Mouse (Mus musculus): ENCODE data around the gene Vldlr. TPM values are rescaled to one million over a fixed set of nuclear protein-coding genes. Genes with fewer than 3 reads are reported as not detected.

The Vldlr gene
- polyA plus RNA-seq, 1 experiment = 0.21 TPM

DNA sequence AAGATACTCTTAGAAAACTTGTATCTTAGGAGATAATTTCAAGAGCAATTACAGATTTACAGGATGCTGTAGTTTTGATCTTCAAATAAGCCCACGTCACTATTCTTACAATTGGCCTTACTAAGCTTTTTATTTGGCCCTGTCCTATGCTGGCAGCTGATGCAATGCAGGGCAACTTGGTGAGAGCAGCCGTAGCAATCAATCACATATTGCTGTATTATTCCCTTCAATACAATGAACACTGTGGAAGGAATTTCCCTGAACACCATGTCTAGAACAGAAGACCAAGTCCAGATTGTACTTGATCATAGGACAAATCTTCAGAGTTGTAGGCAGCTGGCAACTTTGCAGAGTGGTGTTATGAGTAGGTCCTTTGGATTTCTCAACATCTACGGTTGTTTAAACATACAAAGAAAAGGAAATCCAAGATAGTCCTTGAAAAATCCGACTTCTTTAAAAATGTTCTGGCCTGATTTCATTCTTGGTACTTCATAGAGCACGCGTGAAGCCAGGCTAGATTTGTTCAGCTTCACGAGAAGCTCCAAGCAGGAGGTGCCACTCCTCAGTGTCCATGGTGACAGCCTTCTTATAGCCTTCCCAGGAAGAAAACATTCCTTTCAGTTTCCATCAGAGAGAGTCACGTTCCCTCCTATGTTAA lies 44.5 kb downstream of the Vldlr start:
- no peaks in the 10 kb centered on the region for H3K79me2 ChIP-seq (ENCODE audit: control insufficient read depth, insufficient read depth)
- H3K36me3 ChIP-seq (ENCODE audit: control insufficient read depth, insufficient read depth) = no peaks in the 10 kb centered on the region
- no peaks in the 10 kb centered on the region for H3K79me3 ChIP-seq (ENCODE audit: low read depth)
- no peak overlapping the region for H3K4me3 ChIP-seq (ENCODE audit: insufficient read depth, poor library complexity, severe bottlenecking)
- H3K27me3 ChIP-seq (ENCODE audit: control insufficient read depth, insufficient read depth, insufficient read length) = no peaks in the 10 kb centered on the region
- TF ChIP-seq USF1 (IDR thresholded peaks at IDR 0.05; ENCODE audit: low read depth) (no peak), MAX (IDR thresholded peaks at IDR 0.05) (no peak), CTCF (IDR thresholded peaks at IDR 0.05; ENCODE audit: control insufficient read depth, insufficient read depth, insufficient read length) (no peak), FOSL1 (IDR thresholded peaks at IDR 0.05; ENCODE audit: insufficient read depth, low read length, poor library complexity, severe bottlenecking) (no peak), MYOD1 (IDR thresholded peaks at IDR 0.05; ENCODE audit: control insufficient read depth, insufficient read length, low read depth) (no peak), CEBPB (IDR thresholded peaks at IDR 0.05; ENCODE audit: low read depth) (no peak), MYOG (IDR thresholded peaks at IDR 0.05; ENCODE audit: control insufficient read depth, extremely low read depth, insufficient read length) (no peak)
- H3ac ChIP-seq (ENCODE audit: control insufficient read depth, insufficient read length, low read depth) = no peak overlapping the region

DNA sequence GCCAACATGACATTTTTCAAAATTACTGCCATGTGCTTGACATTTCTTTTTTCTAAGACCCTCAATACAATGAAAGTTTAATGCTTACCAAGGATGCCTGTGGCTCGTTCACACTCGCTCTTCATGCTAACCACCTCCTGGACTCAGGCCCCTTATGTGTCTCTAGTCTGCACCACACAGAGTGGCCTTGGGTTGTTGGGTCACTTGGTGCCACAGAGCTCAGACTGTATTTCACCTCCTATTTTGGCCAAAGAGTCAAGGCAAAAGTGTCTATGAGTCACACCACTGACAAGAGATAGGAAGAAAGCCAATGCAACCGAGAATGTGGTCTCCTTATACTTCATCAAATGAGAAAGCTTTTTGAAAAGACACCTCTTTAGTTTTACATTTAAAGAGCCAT lies 45.9 kb downstream of the Vldlr start:
- no peaks in the 10 kb centered on the region for H3K79me2 ChIP-seq (ENCODE audit: control insufficient read depth, insufficient read depth)

DNA sequence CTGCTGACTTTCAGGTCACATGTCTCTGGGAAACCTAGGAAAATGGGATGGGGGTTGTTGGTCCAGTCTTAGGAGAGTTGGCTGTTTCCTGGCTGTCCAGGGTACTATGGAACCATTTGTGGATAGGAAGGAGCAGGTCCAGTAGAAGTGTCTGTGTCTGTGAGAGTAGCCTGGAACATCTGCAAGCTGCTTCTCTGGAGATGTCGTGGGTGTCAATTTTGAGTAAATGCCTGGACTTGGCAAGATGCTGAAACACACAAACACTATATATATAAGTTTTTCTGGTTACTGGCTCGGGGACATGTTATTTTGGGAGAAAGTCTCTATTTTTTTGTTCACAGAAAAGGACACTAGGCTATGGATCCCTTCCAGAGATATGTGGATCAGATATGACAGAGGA lies 57.1 kb downstream of the Vldlr start:
- Histone ChIP-seq H3K36me3 (ENCODE audit: control insufficient read depth, insufficient read depth) (no peaks in the 10 kb centered on the region), H3ac (ENCODE audit: control insufficient read depth, insufficient read length, low read depth) (no peak overlapping the region), H3K4me3 (ENCODE audit: insufficient read depth, poor library complexity, severe bottlenecking) (no peak overlapping the region), H3K79me2 (ENCODE audit: control insufficient read depth, insufficient read depth) (no peaks in the 10 kb centered on the region), H3K27me3 (ENCODE audit: control insufficient read depth, insufficient read depth, insufficient read length) (no peaks in the 10 kb centered on the region), H3K79me3 (ENCODE audit: low read depth) (no peaks in the 10 kb centered on the region)
- no peak for TF ChIP-seq MAX (IDR thresholded peaks at IDR 0.05)
- no peak for TF ChIP-seq MYOG (IDR thresholded peaks at IDR 0.05; ENCODE audit: control insufficient read depth, extremely low read depth, insufficient read length)
- no peak for TF ChIP-seq USF1 (IDR thresholded peaks at IDR 0.05; ENCODE audit: low read depth)
- TF ChIP-seq MYOD1 (IDR thresholded peaks at IDR 0.05; ENCODE audit: control insufficient read depth, insufficient read length, low read depth) = no peak
- TF ChIP-seq CTCF (IDR thresholded peaks at IDR 0.05; ENCODE audit: control insufficient read depth, insufficient read depth, insufficient read length) = no peak
- TF ChIP-seq FOSL1 (IDR thresholded peaks at IDR 0.05; ENCODE audit: insufficient read depth, low read length, poor library complexity, severe bottlenecking) = no peak
- TF ChIP-seq CEBPB (IDR thresholded peaks at IDR 0.05; ENCODE audit: low read depth) = no peak

More for the DNA sequence above, 45.9 kb downstream of the Vldlr start:
- no peak overlapping the region for H3K4me3 ChIP-seq (ENCODE audit: insufficient read depth, poor library complexity, severe bottlenecking)
- no peaks in the 10 kb centered on the region for H3K79me3 ChIP-seq (ENCODE audit: low read depth)
- no peaks in the 10 kb centered on the region for H3K27me3 ChIP-seq (ENCODE audit: control insufficient read depth, insufficient read depth, insufficient read length)
- H3K36me3 ChIP-seq (ENCODE audit: control insufficient read depth, insufficient read depth) = no peaks in the 10 kb centered on the region
- TF ChIP-seq MYOG (IDR thresholded peaks at IDR 0.05; ENCODE audit: control insufficient read depth, extremely low read depth, insufficient read length) = no peak
- no peak for TF ChIP-seq CEBPB (IDR thresholded peaks at IDR 0.05; ENCODE audit: low read depth)
- no peak for TF ChIP-seq CTCF (IDR thresholded peaks at IDR 0.05; ENCODE audit: control insufficient read depth, insufficient read depth, insufficient read length)
- no peak for TF ChIP-seq USF1 (IDR thresholded peaks at IDR 0.05; ENCODE audit: low read depth)
- no peak for TF ChIP-seq MYOD1 (IDR thresholded peaks at IDR 0.05; ENCODE audit: control insufficient read depth, insufficient read length, low read depth)
- no peak for TF ChIP-seq MAX (IDR thresholded peaks at IDR 0.05)
- TF ChIP-seq FOSL1 (IDR thresholded peaks at IDR 0.05; ENCODE audit: insufficient read depth, low read length, poor library complexity, severe bottlenecking) = no peak
- H3ac ChIP-seq (ENCODE audit: control insufficient read depth, insufficient read length, low read depth) = no peak overlapping the region

DNA sequence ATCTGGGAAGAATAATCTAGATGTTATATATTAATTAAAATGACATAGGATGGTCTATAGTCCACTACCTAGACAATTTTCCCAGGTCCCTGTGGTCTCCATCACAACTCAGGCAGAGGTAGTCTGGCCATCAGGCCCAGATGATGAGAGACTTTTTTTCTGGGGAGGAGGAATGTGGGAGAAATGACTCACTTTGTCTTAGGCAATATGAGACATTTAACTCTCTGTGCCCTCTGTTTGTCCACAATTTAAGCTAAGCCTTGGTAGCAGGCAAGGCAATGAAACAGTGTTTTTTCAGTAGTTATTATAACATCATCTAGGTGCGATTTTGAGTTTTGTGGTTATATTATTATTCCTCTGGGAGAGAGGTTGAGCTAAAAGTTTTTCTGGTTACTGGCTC lies 58.1 kb downstream of the Vldlr start:
- Histone ChIP-seq H3K27me3 (ENCODE audit: control insufficient read depth, insufficient read depth, insufficient read length) (no peaks in the 10 kb centered on the region), H3ac (ENCODE audit: control insufficient read depth, insufficient read length, low read depth) (no peak overlapping the region), H3K79me2 (ENCODE audit: control insufficient read depth, insufficient read depth) (no peaks in the 10 kb centered on the region), H3K36me3 (ENCODE audit: control insufficient read depth, insufficient read depth) (no peaks in the 10 kb centered on the region), H3K4me3 (ENCODE audit: insufficient read depth, poor library complexity, severe bottlenecking) (no peak overlapping the region), H3K79me3 (ENCODE audit: low read depth) (no peaks in the 10 kb centered on the region)
- TF ChIP-seq MYOD1 (IDR thresholded peaks at IDR 0.05; ENCODE audit: control insufficient read depth, insufficient read length, low read depth) (no peak), MYOG (IDR thresholded peaks at IDR 0.05; ENCODE audit: control insufficient read depth, extremely low read depth, insufficient read length) (no peak), CEBPB (IDR thresholded peaks at IDR 0.05; ENCODE audit: low read depth) (peak; percentile 57), FOSL1 (IDR thresholded peaks at IDR 0.05; ENCODE audit: insufficient read depth, low read length, poor library complexity, severe bottlenecking) (no peak), MAX (IDR thresholded peaks at IDR 0.05) (no peak), USF1 (IDR thresholded peaks at IDR 0.05; ENCODE audit: low read depth) (no peak), CTCF (IDR thresholded peaks at IDR 0.05; ENCODE audit: control insufficient read depth, insufficient read depth, insufficient read length) (no peak)

DNA sequence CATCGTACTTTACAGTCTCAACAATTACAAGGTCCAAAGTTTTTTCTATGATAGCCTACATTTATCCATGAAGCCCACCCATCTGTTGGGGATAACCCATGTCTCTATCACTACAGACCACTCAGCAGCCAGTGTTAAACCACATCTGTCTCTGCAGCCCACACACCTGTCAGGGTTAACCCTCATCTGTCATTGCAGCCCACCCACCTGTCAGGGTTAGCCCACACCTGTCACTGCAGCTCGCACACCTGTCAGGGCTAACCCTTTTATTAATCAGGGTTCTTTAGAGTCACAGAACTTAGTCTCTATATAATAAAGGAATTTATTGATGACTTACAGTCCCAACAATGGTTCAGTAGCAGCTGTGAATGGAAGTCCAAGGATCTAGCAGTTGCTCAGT lies 62.9 kb downstream of the Vldlr start:
- Histone ChIP-seq H3K4me3 (ENCODE audit: insufficient read depth, poor library complexity, severe bottlenecking) (no peak overlapping the region), H3K79me2 (ENCODE audit: control insufficient read depth, insufficient read depth) (no peaks in the 10 kb centered on the region), H3K79me3 (ENCODE audit: low read depth) (no peaks in the 10 kb centered on the region), H3K36me3 (ENCODE audit: control insufficient read depth, insufficient read depth) (no peaks in the 10 kb centered on the region), H3K27me3 (ENCODE audit: control insufficient read depth, insufficient read depth, insufficient read length) (no peaks in the 10 kb centered on the region), H3ac (ENCODE audit: control insufficient read depth, insufficient read length, low read depth) (no peak overlapping the region)
- TF ChIP-seq CEBPB (IDR thresholded peaks at IDR 0.05; ENCODE audit: low read depth) (no peak), FOSL1 (IDR thresholded peaks at IDR 0.05; ENCODE audit: insufficient read depth, low read length, poor library complexity, severe bottlenecking) (no peak), MYOD1 (IDR thresholded peaks at IDR 0.05; ENCODE audit: control insufficient read depth, insufficient read length, low read depth) (no peak)

Other genes starting within 250 kb of the Vldlr start
- gene Kcnv2, start 106.1 kb downstream of the Vldlr start, polyA plus RNA-seq (2012; fragmentation: generic; extraction: Trizol) = not detected
- 55.0 TPM for gene Pum3, start 213.3 kb downstream of the Vldlr start, polyA plus RNA-seq (2012; fragmentation: generic; extraction: Trizol)

Data from C2C12 (cell line).